Mouse (Mus musculus): ENCODE measurements around the gene Hdac9. TPM values are rescaled to one million over a fixed set of nuclear protein-coding genes. Genes with fewer than 3 reads are reported as not detected.
"Not testable (repeated sequence)": the region's sequence is repeated elsewhere in the genome, so short reads cannot be mapped to it uniquely, and the experiment has no call there.

Gene Hdac9
- total and polyA plus RNA-seq, 3 experiments, result 0.55 to 1.4 TPM; not detected in 1

DNA sequence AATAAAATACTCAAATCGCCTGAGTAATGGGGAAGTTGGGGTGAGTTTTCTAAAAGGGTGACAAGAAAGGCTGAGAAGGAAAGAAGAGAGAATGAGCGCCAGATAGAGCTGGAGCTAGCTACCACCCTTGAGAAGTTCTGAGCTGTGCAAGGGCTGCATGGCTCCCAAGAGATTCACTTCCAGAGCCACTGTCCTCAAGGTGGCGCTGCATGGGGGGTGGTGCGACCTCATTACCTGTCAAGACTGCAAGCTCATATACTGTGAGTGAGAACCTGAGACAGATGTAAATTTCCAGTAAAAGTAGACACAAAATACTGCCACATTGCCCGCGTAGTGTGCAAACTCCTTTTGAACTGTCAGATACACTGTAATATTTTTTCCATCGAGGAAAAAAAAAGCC is 865.8 kb downstream of the Hdac9 start:
- ATAC-seq (ENCODE audit: extremely low read depth, insufficient number of reproducible peaks, low FRiP score, poor library complexity, severe bottlenecking), result no peak
- DNase-seq (ENCODE audit: low spot score), result no peak
- no peaks in the 10 kb centered on the region for H3K36me3 ChIP-seq (replicated peaks)
- H3K9me3 ChIP-seq (replicated peaks), result peaks cover 6% of the 10 kb centered on the region
- no peaks in the 10 kb centered on the region for H3K4me1 ChIP-seq (ENCODE audit: insufficient read depth, low read depth, low read length)
- TF ChIP-seq GATA2 (IDR thresholded peaks at IDR 0.05; ENCODE audit: borderline replicate concordance, low read depth, low read length) (no peak), TAL1 (conservative IDR thresholded peaks at IDR 0.05; ENCODE audit: low read depth, low read length) (no peak), POLR2AphosphoS5 (IDR thresholded peaks at IDR 0.05; ENCODE audit: insufficient replicate concordance, low read depth, low read length) (no peak), GATA1 (IDR thresholded peaks at IDR 0.05; ENCODE audit: borderline replicate concordance, low read length) (no peak), CTCF (IDR thresholded peaks at IDR 0.05; ENCODE audit: low read depth, low read length) (no peak)
- H3K27me3 ChIP-seq (ENCODE audit: insufficient read depth, low read length), result no peaks in the 10 kb centered on the region
- no peak overlapping the region for H3K4me3 ChIP-seq (ENCODE audit: low read depth, low read length)

DNA sequence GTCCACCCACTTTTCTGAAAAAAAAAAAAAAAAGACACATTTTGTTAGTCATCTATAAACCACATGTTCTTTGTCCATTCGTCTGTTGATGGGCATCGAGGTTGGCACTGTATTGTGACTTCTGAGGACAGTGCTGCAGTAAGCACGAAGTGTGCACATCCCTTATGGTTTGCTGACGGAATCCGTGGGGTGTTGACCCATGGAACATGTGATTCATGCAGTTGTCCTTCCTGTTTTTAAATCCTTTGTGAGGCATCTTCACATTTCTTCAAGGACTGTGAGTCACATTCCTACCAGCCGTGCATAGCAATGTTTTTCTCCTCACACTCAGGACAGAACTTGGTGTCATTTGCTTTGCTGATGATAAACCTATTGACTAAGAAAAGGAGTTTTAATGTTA is 875.9 kb downstream of the Hdac9 start:
- Histone ChIP-seq H3K9me3 (replicated peaks) (peaks cover 19% of the 10 kb centered on the region), H3K27me3 (ENCODE audit: insufficient read depth, low read length) (no peaks in the 10 kb centered on the region), H3K36me3 (replicated peaks) (no peaks in the 10 kb centered on the region), H3K4me1 (ENCODE audit: insufficient read depth, low read depth, low read length) (no peaks in the 10 kb centered on the region), H3K4me3 (ENCODE audit: low read depth, low read length) (no peak overlapping the region)
- TF ChIP-seq POLR2AphosphoS5 (IDR thresholded peaks at IDR 0.05; ENCODE audit: insufficient replicate concordance, low read depth, low read length), result no peak
- no peak for TF ChIP-seq TAL1 (conservative IDR thresholded peaks at IDR 0.05; ENCODE audit: low read depth, low read length)
- no peak for TF ChIP-seq GATA1 (IDR thresholded peaks at IDR 0.05; ENCODE audit: borderline replicate concordance, low read length)
- no peak for TF ChIP-seq GATA2 (IDR thresholded peaks at IDR 0.05; ENCODE audit: borderline replicate concordance, low read depth, low read length)
- TF ChIP-seq CTCF (IDR thresholded peaks at IDR 0.05; ENCODE audit: low read depth, low read length), result no peak
- ATAC-seq (ENCODE audit: extremely low read depth, insufficient number of reproducible peaks, low FRiP score, poor library complexity, severe bottlenecking), result no peak
- DNase-seq (ENCODE audit: low spot score), result no peak

DNA sequence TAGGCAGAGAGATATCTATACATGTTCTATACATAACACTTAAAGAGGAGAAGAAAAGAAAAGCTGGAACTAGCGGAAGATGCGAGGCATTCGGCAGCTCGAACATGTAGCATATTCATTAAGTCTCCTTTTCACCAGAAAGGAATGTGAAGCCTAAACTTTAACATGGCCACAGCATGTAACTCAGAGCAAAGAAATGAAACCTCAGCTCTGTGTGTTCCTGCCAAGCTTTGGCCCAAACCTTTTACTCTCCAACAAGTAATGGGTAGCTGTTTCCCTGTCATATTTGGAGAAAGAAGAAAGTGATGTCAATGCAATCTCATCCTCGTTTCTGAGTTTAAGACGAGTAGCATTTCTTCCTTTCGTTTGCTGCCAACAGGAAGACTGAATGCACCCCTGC is 876.8 kb downstream of the Hdac9 start:
- no peak for ATAC-seq (ENCODE audit: extremely low read depth, insufficient number of reproducible peaks, low FRiP score, poor library complexity, severe bottlenecking)
- H3K4me3 ChIP-seq (ENCODE audit: low read depth, low read length), result no peak overlapping the region
- H3K27me3 ChIP-seq (ENCODE audit: insufficient read depth, low read length), result no peaks in the 10 kb centered on the region
- DNase-seq (ENCODE audit: low spot score), result no peak
- no peaks in the 10 kb centered on the region for H3K4me1 ChIP-seq (ENCODE audit: insufficient read depth, low read depth, low read length)
- TF ChIP-seq POLR2AphosphoS5 (IDR thresholded peaks at IDR 0.05; ENCODE audit: insufficient replicate concordance, low read depth, low read length) (no peak), GATA2 (IDR thresholded peaks at IDR 0.05; ENCODE audit: borderline replicate concordance, low read depth, low read length) (no peak), GATA1 (IDR thresholded peaks at IDR 0.05; ENCODE audit: borderline replicate concordance, low read length) (no peak), TAL1 (conservative IDR thresholded peaks at IDR 0.05; ENCODE audit: low read depth, low read length) (no peak), CTCF (IDR thresholded peaks at IDR 0.05; ENCODE audit: low read depth, low read length) (no peak)
- H3K9me3 ChIP-seq (replicated peaks), result peaks cover 21% of the 10 kb centered on the region
- H3K36me3 ChIP-seq (replicated peaks), result no peaks in the 10 kb centered on the region

DNA sequence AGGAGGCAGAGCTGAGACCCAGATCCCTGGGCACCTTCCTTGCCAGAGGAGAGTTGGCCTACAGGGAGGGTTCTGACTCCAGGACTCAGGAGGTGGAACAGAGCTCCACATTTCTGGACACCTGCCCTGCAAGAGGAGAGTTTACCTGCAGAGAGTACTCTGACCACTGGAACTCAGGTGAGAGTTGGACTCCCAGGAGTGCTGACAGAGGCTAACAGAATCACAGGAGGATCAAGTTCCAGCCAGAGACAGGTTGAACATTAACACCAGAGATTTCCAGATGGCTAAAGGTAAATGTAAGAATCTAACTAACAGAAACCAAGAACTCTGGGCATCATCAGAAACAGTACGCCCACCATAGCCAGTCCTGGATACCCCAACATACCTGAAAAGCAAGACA is 907.1 kb downstream of the Hdac9 start:
- H3K4me1 ChIP-seq (ENCODE audit: insufficient read depth, low read depth, low read length); DNase-seq (ENCODE audit: low spot score); ATAC-seq (ENCODE audit: extremely low read depth, insufficient number of reproducible peaks, low FRiP score, poor library complexity, severe bottlenecking); H3K4me3 ChIP-seq (ENCODE audit: low read depth, low read length); H3K36me3 ChIP-seq (replicated peaks); H3K9me3 ChIP-seq (replicated peaks); H3K27me3 ChIP-seq (ENCODE audit: insufficient read depth, low read length): not testable (repeated sequence)

Other genes with a start within 250 kb of the Hdac9 start
- not detected in 2 replicates for gene Prps1l1, start 67.7 kb upstream of the Hdac9 start, total RNA-seq (2014; fragmentation: Nextera tagmentation)
- 0.06 and 0.44 TPM in 2 replicates for gene Prps1l1, start 67.7 kb upstream of the Hdac9 start, total RNA-seq (2017)
- gene Prps1l1, start 67.7 kb upstream of the Hdac9 start, polyA plus RNA-seq (2012), result not detected in 2 replicates
- 23.3 and 25.1 TPM in 2 replicates for gene Snx13, start 130.1 kb upstream of the Hdac9 start, total RNA-seq (2014; fragmentation: Nextera tagmentation)
- 34.2 and 49.8 TPM in 2 replicates for gene Snx13, start 130.1 kb upstream of the Hdac9 start, total RNA-seq (2017)
- 7.7 and 11.4 TPM in 2 replicates for gene Snx13, start 130.1 kb upstream of the Hdac9 start, polyA plus RNA-seq (2012)